Mouse (Mus musculus): ENCODE results near the gene Vps52. TPM values are rescaled to one million over a fixed set of nuclear protein-coding genes. Genes with fewer than 3 reads are reported as not detected.
A peak's percentile ranks its signal among the peaks of the same experiment; 100 is the strongest.
"Not testable (repeated sequence)": the region's sequence is repeated elsewhere in the genome, so short reads cannot be mapped to it uniquely, and the experiment has no call there.

Gene Vps52
- polyA plus RNA-seq, 1 experiment from 2014 or later: 65.0 TPM

DNA sequence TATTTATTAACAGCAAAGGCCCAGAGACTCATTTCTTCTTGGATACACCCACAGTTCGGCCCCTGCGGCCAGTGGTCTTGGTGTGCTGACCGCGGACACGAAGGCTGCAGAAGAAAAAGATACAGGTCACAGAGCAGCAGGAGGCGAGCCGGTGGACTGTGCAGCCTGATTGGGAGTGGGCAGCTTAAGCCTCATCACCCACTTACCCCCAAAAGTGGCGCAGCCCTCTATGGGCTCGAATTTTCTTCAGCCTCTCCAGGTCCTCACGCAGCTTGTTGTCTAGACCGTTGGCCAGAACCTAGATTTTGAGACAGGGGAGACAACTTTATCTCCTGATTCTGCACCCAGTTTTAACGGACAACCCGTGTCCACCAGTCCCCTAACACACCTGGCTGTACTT lies 3.6 kb upstream of the Vps52 start:
- peaks cover 48% of the 10 kb centered on the region for H3K36me3 ChIP-seq
- peak overlapping the region; percentile 87 for H3K4me2 ChIP-seq (replicated peaks)
- H3K27me3 ChIP-seq; H3K9me3 ChIP-seq (replicated peaks); ATAC-seq (ENCODE audit: low FRiP score): not testable (repeated sequence)
- peak overlapping the region; percentile 44 for H3K4me3 ChIP-seq
- 76% methylated on average over 13 of the region's 13 CpGs for WGBS
- H3K4me1 ChIP-seq: peaks cover 62% of the 10 kb centered on the region
- peak overlapping the region; percentile 74; the same call in 1 of the 2 replicates for H3K9ac ChIP-seq
- H3K27ac ChIP-seq: peak overlapping the region; percentile 91; the same call in 1 of the 2 replicates

DNA sequence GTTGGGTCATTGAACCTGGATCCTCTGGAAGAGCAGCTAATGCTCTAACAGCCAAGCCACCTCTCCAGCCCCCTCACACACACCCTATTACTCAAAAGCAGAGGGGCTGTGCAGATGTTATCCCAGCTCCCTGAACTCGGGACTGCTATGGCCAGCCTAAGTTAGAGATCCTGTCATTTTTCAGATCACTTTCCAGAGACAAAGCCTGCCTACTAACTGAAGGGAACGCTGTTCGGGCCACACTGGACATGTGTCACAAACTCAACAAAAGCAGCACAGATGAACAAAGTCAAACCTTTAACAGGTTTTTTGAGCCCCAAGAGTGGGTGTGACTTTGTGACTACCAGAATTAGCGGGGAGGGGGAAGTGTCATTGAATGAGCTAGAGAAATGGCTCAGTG lies 2.7 kb upstream of the Vps52 start:
- Histone ChIP-seq H3K36me3 (peaks cover 49% of the 10 kb centered on the region), H3K27ac (peak overlapping the region; percentile 35; the same call in 1 of the 2 replicates), H3K4me1 (peaks cover 65% of the 10 kb centered on the region)

DNA sequence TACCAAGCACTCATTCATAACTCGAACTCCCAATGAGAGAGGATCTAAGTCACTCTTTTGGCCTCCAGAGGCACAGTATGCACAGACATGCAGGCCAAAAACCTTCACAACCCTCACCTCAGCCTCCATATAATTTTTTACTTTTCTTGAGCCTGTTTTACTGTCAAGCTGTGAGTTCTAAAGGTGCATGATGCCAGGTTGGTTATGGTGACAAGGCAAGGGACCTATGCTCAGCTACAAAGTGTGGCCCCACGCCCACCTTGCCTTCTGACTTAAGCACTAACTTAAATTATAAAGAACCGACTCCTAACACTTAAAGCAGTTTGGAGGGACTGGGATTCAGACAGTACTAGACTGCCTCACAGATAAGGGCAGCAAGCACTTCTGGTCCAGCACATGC lies 2.3 kb upstream of the Vps52 start:
- Histone ChIP-seq H3K36me3 (peaks cover 47% of the 10 kb centered on the region), H3K27ac (no peak overlapping the region), H3K4me2 (replicated peaks) (peak overlapping the region; percentile 73), H3K4me3 (no peak overlapping the region), H3K4me1 (peaks cover 65% of the 10 kb centered on the region), H3K9me3 (replicated peaks) (no peaks in the 10 kb centered on the region), H3K9ac (0 out of 2 replicates have a peak overlapping the region, but pooled peaks have one; percentile 19), H3K27me3 (no peaks in the 10 kb centered on the region)
- ATAC-seq (ENCODE audit: low FRiP score): no peak
- WGBS: 82% methylated on average over 3 of the region's 3 CpGs

More for the DNA sequence above, 2.7 kb upstream of the Vps52 start:
- Histone ChIP-seq H3K27me3 (no peaks in the 10 kb centered on the region), H3K9ac (peak overlapping the region; percentile 19; the same call in 1 of the 2 replicates), H3K4me3 (no peak overlapping the region), H3K9me3 (replicated peaks) (no peaks in the 10 kb centered on the region), H3K4me2 (replicated peaks) (peak overlapping the region; percentile 73; the same call in 1 of the 2 replicates)
- no peak for ATAC-seq (ENCODE audit: low FRiP score)
- WGBS: 84% methylated on average over 4 of the region's 4 CpGs

DNA sequence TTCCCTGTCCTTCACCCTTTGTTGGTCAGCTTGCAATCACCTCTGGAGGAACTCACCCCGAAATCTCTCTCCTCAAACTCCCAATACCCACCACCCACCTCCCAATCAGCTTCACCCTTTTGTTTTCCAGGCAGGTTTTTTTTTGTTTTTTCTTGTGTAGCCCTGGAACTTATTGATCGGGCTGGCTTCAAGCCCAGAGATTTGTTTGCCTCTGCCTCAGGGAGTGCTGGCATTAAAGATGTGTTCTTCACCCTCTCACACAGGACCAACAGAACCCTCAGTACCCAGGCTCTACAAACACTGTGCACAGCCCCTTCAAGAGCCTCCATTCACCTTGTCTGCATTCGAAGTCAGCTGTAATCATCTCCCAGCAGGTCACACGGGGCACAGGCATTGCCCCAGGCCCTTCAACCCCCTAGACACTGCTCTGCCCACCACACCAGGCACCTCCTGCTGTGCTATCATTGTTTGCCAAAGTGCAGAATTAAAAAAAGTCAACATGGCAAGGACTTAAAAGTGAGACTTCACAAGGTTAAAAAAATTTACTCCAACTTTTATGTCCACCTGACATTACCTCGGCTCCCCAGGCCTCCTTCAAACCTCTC lies 1.5 kb upstream of the Vps52 start:
- Histone ChIP-seq H3K4me3 (peak overlapping the region; percentile 94), H3K4me1 (peaks cover 65% of the 10 kb centered on the region), H3K27me3 (no peaks in the 10 kb centered on the region), H3K4me2 (replicated peaks) (peak overlapping the region; percentile 73), H3K36me3 (peaks cover 46% of the 10 kb centered on the region), H3K27ac (0 out of 2 replicates have a peak overlapping the region, but pooled peaks have one; percentile 88), H3K9ac (peak overlapping the region; percentile 98), H3K9me3 (replicated peaks) (no peaks in the 10 kb centered on the region)
- WGBS: 36% methylated on average over 5 of the region's 5 CpGs
- ATAC-seq (ENCODE audit: low FRiP score): no peak

DNA sequence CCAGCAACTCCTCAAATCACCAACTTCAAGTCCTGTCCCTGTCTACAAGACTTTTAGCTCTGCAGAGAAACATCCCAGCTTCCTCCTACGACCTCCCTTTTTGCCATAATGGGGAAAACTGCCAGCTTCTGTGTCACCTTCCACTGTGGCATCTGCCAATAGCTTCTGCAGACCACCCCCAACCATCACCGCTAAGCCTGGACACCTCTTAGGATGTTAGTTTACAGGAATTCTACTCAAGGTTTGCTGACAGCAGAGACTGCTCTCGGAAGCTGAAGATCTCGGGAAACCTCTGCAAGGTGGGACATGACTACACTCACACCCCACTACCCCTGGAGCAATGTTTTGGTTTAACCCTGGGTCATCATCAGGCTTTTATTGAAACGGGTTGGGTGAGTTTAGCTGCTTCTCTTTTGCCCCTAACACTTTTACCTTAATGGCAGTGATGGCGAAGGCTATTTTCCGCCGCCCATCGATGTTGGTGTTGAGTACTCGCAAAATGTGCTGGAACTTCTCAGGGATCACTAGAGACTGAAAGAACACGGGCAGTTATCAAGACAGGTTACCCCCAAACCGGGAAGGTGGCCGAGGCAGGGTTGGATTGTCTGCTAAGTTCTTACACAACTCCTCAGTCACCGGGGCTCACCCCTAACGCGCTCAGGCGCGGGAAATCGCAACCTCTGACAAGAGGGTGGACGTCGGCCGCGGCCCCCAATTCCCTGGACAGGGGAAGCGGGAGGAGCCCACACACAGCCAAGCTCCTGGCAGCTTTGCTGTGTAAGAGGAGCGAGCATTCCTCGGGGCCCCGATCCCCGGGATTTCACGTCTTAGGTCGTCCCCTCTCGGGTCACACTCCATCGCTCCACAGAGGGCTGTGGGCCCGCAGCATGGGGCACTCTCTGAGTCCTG lies 712 bp upstream of the Vps52 start:
- Histone ChIP-seq H3K4me3 (peak overlapping the region; percentile 94), H3K36me3 (peaks cover 46% of the 10 kb centered on the region), H3K4me2 (replicated peaks) (peak overlapping the region; percentile 73), H3K27me3 (no peaks in the 10 kb centered on the region), H3K4me1 (peaks cover 58% of the 10 kb centered on the region), H3K9me3 (replicated peaks) (no peaks in the 10 kb centered on the region), H3K9ac (peak overlapping the region; percentile 98), H3K27ac (peak overlapping the region; percentile 88)
- WGBS: 1% methylated on average over 33 of the region's 33 CpGs
- ATAC-seq (ENCODE audit: low FRiP score): no peak; the same call in none of the 2 replicates

DNA sequence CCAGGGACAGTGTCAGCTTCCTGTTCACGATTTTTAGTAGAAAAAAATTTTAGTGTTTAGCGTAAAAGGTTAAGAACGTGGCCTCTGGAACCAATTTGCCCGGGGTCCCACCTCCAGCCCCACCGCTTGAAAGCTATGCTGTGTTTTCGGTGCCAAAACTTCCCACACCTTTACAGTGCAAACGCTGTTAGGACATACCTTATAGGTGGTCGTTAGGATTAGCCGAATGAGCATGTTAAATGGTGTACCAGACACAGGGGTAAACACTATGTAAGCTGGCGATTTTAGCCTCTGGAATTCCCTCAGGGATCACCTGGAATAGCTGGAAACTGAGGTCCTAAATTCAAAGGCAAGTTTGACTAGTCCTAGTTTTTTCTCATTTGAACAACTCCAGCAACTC lies 724 bp downstream of the Vps52 start:
- no peaks in the 10 kb centered on the region for H3K9me3 ChIP-seq (replicated peaks)
- no peaks in the 10 kb centered on the region for H3K27me3 ChIP-seq
- 9% methylated on average over 10 of the region's 10 CpGs for WGBS
- peak overlapping the region; percentile 87 for H3K27ac ChIP-seq
- no peak for ATAC-seq (ENCODE audit: low FRiP score)
- H3K4me2 ChIP-seq (replicated peaks): peak overlapping the region; percentile 73
- peak overlapping the region; percentile 71 for H3K9ac ChIP-seq
- peaks cover 60% of the 10 kb centered on the region for H3K36me3 ChIP-seq
- peaks cover 44% of the 10 kb centered on the region for H3K4me1 ChIP-seq
- peak overlapping the region; percentile 94 for H3K4me3 ChIP-seq

DNA sequence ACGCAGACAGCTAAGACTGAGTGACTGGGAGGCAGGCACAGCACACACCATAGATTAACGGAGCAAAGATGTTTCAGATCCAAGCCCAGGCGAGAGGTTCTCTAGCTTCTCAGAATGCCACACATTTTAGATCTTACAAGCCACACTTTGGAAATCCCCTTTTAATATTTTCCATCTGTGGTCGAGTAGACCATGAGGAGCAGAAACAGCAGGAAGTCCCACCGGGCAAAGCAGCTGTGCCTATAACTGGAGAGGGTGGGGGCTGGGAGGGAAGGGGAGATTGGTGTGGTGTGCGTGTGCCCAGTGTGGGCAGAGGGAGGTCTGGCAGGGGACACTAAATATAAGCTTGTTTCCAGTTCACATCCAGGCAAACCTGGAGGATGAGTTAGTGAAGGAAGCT lies 1.9 kb downstream of the Vps52 start:
- no peaks in the 10 kb centered on the region for H3K27me3 ChIP-seq
- no peak for ATAC-seq (ENCODE audit: low FRiP score)
- H3K4me2 ChIP-seq (replicated peaks): no peak overlapping the region
- WGBS: 84% methylated on average over 6 of the region's 6 CpGs
- no peak overlapping the region for H3K4me3 ChIP-seq
- H3K9me3 ChIP-seq (replicated peaks): no peaks in the 10 kb centered on the region
- H3K9ac ChIP-seq: no peak overlapping the region
- H3K4me1 ChIP-seq: peaks cover 34% of the 10 kb centered on the region
- H3K27ac ChIP-seq: no peak overlapping the region
- peaks cover 61% of the 10 kb centered on the region for H3K36me3 ChIP-seq

DNA sequence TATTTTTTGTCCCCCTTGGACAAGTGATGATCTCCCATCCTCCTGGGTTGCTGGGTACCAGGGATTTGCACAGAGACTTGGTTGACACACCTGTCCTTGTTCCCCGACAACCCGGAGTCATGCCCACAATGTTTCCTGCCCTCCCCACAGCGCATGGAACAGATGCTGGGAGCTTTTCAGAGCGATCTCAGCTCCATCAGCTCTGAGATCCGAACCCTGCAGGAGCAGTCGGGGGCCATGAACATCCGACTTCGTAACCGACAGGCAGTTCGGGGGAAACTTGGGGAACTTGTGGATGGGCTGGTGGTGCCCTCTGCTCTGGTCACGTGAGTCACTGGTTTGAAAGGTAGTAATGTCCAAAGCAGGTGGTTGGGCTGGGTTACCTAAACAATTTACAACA lies 2.8 kb downstream of the Vps52 start:
- no peak for ATAC-seq (ENCODE audit: low FRiP score)
- H3K9me3 ChIP-seq (replicated peaks): no peaks in the 10 kb centered on the region
- H3K4me1 ChIP-seq: peaks cover 24% of the 10 kb centered on the region
- peaks cover 61% of the 10 kb centered on the region for H3K36me3 ChIP-seq
- H3K27me3 ChIP-seq: no peaks in the 10 kb centered on the region
- H3K27ac ChIP-seq: no peak overlapping the region
- H3K4me3 ChIP-seq: no peak overlapping the region
- 94% methylated on average over 11 of the region's 11 CpGs for WGBS
- no peak overlapping the region for H3K9ac ChIP-seq
- H3K4me2 ChIP-seq (replicated peaks): no peak overlapping the region

DNA sequence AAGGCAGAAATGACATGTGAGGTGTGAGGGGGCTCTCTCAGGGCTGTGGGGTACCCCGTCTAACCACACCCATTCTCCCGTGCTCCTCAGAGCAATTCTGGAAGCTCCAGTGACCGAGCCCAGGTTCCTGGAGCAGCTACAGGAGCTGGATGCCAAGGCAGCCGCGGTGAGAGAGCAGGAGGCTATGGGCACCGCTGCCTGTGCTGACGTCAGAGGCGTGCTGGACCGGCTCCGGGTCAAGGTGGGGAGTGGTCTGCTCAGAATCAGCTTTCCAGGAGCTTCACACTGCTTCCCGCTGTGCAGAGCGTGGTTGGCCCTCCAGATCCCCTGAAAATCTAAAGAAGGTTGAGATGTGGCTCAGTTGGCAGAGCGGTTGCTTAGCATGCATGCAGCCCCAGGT lies 3.5 kb downstream of the Vps52 start:
- H3K4me2 ChIP-seq (replicated peaks): no peak overlapping the region

DNA sequence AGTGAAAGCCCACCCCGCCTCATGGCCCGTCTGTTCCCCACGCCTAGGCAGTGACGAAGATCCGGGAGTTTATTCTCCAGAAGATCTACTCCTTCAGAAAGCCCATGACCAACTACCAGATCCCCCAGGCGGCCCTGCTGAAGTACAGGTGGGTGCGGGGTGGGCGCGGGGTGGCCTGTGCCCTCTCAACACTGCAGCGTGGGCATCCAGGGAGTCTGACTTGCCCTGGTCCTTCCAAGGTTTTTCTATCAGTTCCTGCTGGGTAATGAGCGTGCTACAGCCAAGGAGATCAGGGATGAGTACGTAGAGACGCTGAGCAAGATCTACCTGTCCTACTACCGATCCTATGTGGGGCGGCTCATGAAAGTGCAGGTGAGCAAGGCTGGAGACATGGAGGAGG lies 4.3 kb downstream of the Vps52 start:
- Histone ChIP-seq H3K4me2 (replicated peaks) (no peak overlapping the region), H3K9ac (no peak overlapping the region), H3K4me3 (no peak overlapping the region), H3K27ac (no peak overlapping the region), H3K4me1 (peaks cover 10% of the 10 kb centered on the region), H3K36me3 (peaks cover 62% of the 10 kb centered on the region), H3K27me3 (no peaks in the 10 kb centered on the region), H3K9me3 (replicated peaks) (no peaks in the 10 kb centered on the region)
- WGBS: 94% methylated on average over 15 of the region's 15 CpGs
- ATAC-seq (ENCODE audit: low FRiP score): no peak

More for the DNA sequence above, 3.5 kb downstream of the Vps52 start:
- Histone ChIP-seq H3K27ac (no peak overlapping the region), H3K9ac (no peak overlapping the region), H3K9me3 (replicated peaks) (no peaks in the 10 kb centered on the region), H3K4me3 (no peak overlapping the region), H3K27me3 (no peaks in the 10 kb centered on the region), H3K4me1 (peaks cover 18% of the 10 kb centered on the region), H3K36me3 (peaks cover 61% of the 10 kb centered on the region)
- no peak for ATAC-seq (ENCODE audit: low FRiP score)
- 94% methylated on average over 13 of the region's 13 CpGs for WGBS

DNA sequence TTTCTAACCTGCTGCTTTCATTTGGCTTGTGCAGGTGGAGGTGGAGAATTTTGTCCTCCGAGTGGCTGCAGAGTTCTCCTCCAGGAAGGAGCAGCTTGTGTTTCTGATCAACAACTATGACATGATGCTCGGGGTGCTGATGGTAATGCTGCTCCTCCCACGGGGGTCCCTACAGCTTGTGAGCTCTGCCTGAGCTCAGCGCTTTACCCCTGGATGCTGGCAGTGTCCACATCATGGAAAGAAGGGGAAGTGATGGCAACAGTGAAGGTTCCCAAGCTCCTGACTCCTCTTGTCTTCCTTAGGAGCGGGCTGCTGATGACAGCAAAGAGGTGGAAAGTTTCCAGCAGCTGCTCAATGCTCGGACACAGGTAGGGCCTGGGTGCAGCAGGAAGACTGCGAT lies 7.3 kb downstream of the Vps52 start:
- no peaks in the 10 kb centered on the region for H3K27me3 ChIP-seq
- 87% methylated on average over 7 of the region's 7 CpGs for WGBS
- H3K27ac ChIP-seq: no peak overlapping the region
- no peak overlapping the region for H3K4me3 ChIP-seq
- H3K9me3 ChIP-seq (replicated peaks): no peaks in the 10 kb centered on the region
- H3K36me3 ChIP-seq: peaks cover 80% of the 10 kb centered on the region
- no peaks in the 10 kb centered on the region; the same call in 1 of the 2 replicates for H3K4me1 ChIP-seq
- no peak overlapping the region for H3K4me2 ChIP-seq (replicated peaks)
- no peak overlapping the region for H3K9ac ChIP-seq
- ATAC-seq (ENCODE audit: low FRiP score): no peak

DNA sequence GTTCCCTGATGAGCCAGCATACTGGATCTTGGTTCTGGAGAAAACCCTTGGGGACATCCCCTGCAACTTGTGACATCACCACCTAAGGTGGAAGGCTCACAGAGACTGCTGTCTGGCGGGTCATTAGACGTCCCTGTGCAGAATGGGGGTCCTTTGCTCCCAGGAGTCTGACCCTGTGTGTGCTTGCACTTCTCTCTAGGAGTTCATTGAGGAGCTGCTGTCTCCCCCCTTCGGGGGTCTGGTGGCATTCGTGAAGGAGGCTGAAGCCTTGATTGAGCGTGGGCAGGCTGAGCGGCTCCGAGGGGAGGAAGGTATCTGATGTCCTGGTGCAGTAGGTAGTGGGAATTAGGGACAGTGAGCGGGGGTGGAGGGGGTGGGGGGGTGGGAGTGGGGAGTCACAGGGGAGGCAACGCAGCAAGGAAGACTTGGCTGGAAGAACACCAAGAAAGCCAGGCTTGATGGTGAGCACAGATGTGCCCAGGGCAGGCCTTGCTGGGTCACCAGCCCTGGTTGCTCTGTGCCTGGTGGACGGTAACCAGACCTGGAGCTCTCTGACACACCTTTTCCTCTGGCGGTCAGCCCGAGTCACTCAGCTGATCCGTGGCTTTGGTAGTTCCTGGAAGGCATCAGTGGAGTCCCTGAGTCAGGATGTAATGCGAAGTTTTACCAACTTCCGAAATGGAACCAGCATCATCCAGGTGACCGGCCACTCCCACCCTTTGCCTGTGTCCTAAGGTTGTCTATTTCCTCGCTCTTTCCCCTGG lies 9.7 kb downstream of the Vps52 start:
- WGBS: 92% methylated on average over 17 of the region's 17 CpGs
- no peak overlapping the region for H3K27ac ChIP-seq
- no peak overlapping the region for H3K9ac ChIP-seq
- no peak overlapping the region for H3K4me3 ChIP-seq
- H3K36me3 ChIP-seq: peaks cover 59% of the 10 kb centered on the region
- H3K4me2 ChIP-seq (replicated peaks): no peak overlapping the region
- H3K4me1 ChIP-seq: no peaks in the 10 kb centered on the region
- 0 out of 2 replicates have a peak, but pooled peaks cover 5% of the 10 kb centered on the region for H3K9me3 ChIP-seq (replicated peaks)
- ATAC-seq (ENCODE audit: low FRiP score): no peak
- H3K27me3 ChIP-seq: no peaks in the 10 kb centered on the region
